Mouse (Mus musculus): Measurements from ENCODE around the gene Plin3. TPM values are rescaled to one million over a fixed set of nuclear protein-coding genes. Genes with fewer than 3 reads are reported as not detected.

Plin3 gene
- polyA plus RNA-seq, 1 experiment from 2014 or later: 33.0 TPM

DNA sequence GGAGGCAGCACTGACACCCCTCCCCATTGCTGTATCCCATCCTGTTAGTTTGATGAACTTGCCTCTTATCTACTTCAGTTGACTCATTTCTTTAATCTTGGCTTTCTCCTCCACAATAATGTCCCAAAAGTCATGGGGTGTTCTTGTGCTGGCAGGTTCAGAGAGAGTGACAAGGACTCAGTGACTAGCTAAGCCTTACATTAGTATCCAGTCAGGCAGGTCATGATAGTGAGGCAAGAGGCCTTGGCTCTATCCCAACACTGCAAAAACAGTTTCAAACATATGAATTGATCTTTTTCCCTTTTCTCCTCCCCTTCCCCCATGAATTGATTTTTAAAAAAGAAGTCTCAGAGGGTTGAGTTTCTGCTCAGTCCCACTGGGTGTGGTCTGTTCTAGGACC is 36.6 kb upstream of the Plin3 start:
- ATAC-seq (replicated peaks; ENCODE audit: insufficient number of reproducible peaks, low FRiP score, low TSS enrichment, low read depth) (no peak), DNase-seq (ENCODE audit: low spot score) (no peak)
- H3K36me3 ChIP-seq (replicated peaks; ENCODE audit: control insufficient read depth, insufficient read depth, low read depth, low read length): no peaks in the 10 kb centered on the region
- H3K9ac ChIP-seq (replicated peaks; ENCODE audit: low read length): no peak overlapping the region
- H3K4me1 ChIP-seq (ENCODE audit: control insufficient read depth, insufficient read depth, low read length): peaks cover 5% of the 10 kb centered on the region; the same call in 1 of the 2 replicates
- H3K4me3 ChIP-seq (ENCODE audit: low read depth, low read length): no peak overlapping the region
- H3K27me3 ChIP-seq (ENCODE audit: control insufficient read depth, insufficient read depth, low read length): no peaks in the 10 kb centered on the region
- no peak overlapping the region for H3K27ac ChIP-seq (replicated peaks; ENCODE audit: low read depth, low read length)
- H3K9me3 ChIP-seq (replicated peaks; ENCODE audit: control insufficient read depth, low read length): no peaks in the 10 kb centered on the region
- H3K4me2 ChIP-seq (ENCODE audit: low read depth, low read length): no peak overlapping the region

- ATAC-seq (replicated peaks; ENCODE audit: insufficient number of reproducible peaks, low FRiP score, low TSS enrichment, low read depth) (peak; percentile 41), DNase-seq (ENCODE audit: low spot score) (peak; percentile 60)
- no peaks in the 10 kb centered on the region for H3K9me3 ChIP-seq (replicated peaks; ENCODE audit: control insufficient read depth, low read length)
- H3K4me3 ChIP-seq (ENCODE audit: low read depth, low read length): peak overlapping the region; percentile 87
- peak overlapping the region; percentile 74 for H3K27ac ChIP-seq (replicated peaks; ENCODE audit: low read depth, low read length)
- peaks cover 5% of the 10 kb centered on the region; the same call in 1 of the 2 replicates for H3K4me1 ChIP-seq (ENCODE audit: control insufficient read depth, insufficient read depth, low read length)
- WGBS: 3% methylated on average over 66 of the region's 67 CpGs
- peak overlapping the region; percentile 88 for H3K4me2 ChIP-seq (ENCODE audit: low read depth, low read length)
- no peaks in the 10 kb centered on the region for H3K36me3 ChIP-seq (replicated peaks; ENCODE audit: control insufficient read depth, insufficient read depth, low read depth, low read length)
- H3K9ac ChIP-seq (replicated peaks; ENCODE audit: low read length): peak overlapping the region; percentile 90
- no peaks in the 10 kb centered on the region for H3K27me3 ChIP-seq (ENCODE audit: control insufficient read depth, insufficient read depth, low read length)
Measured at GRCm38 (mm10) chr17:56326153-56327147, 33.8 kb upstream of the Plin3 start.

DNA sequence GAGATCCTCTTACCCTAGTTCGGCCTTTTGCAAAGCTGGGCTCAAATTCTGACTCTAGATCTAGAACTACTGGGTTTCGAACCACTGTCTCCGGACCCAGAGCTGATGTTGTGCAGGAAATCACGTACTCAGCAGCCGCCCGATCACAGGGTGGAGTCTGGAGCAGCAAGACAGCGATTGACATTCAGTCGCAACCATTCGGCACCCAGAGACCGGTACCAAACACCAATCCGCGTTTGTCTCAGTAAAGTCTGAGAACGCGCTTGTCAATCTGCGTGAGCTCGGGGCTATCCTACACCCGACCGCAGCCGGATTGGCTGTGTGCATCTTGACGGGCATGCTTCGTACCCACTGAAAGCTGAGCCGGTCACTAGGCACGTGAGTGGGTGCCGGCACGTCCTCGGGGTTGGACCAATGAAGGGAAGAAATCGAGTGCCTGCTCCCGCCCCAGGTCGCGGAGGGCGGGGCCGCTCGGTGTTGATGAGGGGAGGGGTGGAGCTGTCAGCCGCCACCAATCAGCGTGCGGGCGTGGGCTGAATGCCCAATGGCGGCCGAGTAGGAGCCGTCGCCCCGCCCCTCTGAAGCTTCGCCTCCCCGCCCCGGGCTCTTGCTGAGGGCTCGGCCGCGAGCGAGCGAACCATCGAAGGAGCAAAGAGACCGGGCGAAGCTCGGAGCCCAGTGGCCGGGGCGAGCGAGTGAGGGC is 32.9 kb upstream of the Plin3 start, which contains the start of gene Kdm4b:
Gene Kdm4b (plus strand): TSS at position 613 of the 703 bp plus-strand sequence.
- peaks cover 3% of the 10 kb centered on the region; the same call in 1 of the 2 replicates for H3K36me3 ChIP-seq (replicated peaks; ENCODE audit: control insufficient read depth, insufficient read depth, low read depth, low read length)
- DNase-seq (ENCODE audit: low spot score): peak; percentile 99
- peak within 1 kb of the TSS; percentile 74 for H3K27ac ChIP-seq (replicated peaks; ENCODE audit: low read depth, low read length)
- no peaks in the 10 kb centered on the region for H3K27me3 ChIP-seq (ENCODE audit: control insufficient read depth, insufficient read depth, low read length)
- peak within 1 kb of the TSS; percentile 90 for H3K9ac ChIP-seq (replicated peaks; ENCODE audit: low read length)
- ATAC-seq (replicated peaks; ENCODE audit: insufficient number of reproducible peaks, low FRiP score, low TSS enrichment, low read depth): peak; percentile 100
- H3K4me3 ChIP-seq (ENCODE audit: low read depth, low read length): peak within 1 kb of the TSS; percentile 87
- WGBS: under 1% methylated on average over 51 of the region's 57 CpGs
- H3K9me3 ChIP-seq (replicated peaks; ENCODE audit: control insufficient read depth, low read length): no peaks in the 10 kb centered on the region
- peaks cover 5% of the 10 kb centered on the region; the same call in 1 of the 2 replicates for H3K4me1 ChIP-seq (ENCODE audit: control insufficient read depth, insufficient read depth, low read length)
- peak within 1 kb of the TSS; percentile 88 for H3K4me2 ChIP-seq (ENCODE audit: low read depth, low read length)

DNA sequence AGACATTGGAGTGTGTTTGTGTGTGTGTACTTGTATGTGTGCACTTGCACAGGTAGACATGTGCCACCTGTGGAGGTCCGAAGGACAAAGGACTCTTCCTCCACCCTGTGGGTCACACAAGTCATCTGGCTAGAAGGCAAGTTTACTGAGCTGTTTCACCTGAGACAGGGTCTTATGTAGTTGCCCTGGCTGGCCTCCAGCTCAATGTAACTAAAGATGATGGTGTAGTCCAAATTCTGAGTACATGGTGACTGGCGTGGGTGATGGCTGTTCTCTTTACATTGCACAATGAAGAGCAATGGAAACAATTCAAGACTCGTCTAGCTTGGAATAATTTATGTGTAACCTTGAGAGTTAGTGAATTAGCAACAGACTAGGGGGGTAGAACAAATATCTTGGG is 31.7 kb upstream of the Plin3 start:
- Histone ChIP-seq H3K27me3 (ENCODE audit: control insufficient read depth, insufficient read depth, low read length) (no peaks in the 10 kb centered on the region), H3K9ac (replicated peaks; ENCODE audit: low read length) (no peak overlapping the region), H3K27ac (replicated peaks; ENCODE audit: low read depth, low read length) (no peak overlapping the region), H3K4me2 (ENCODE audit: low read depth, low read length) (no peak overlapping the region), H3K9me3 (replicated peaks; ENCODE audit: control insufficient read depth, low read length) (no peaks in the 10 kb centered on the region), H3K4me1 (ENCODE audit: control insufficient read depth, insufficient read depth, low read length) (peaks cover 5% of the 10 kb centered on the region; the same call in 1 of the 2 replicates), H3K36me3 (replicated peaks; ENCODE audit: control insufficient read depth, insufficient read depth, low read depth, low read length) (peaks cover 11% of the 10 kb centered on the region), H3K4me3 (ENCODE audit: low read depth, low read length) (no peak overlapping the region)
- WGBS: 66% methylated on average over 3 of the region's 3 CpGs
- ATAC-seq (replicated peaks; ENCODE audit: insufficient number of reproducible peaks, low FRiP score, low TSS enrichment, low read depth) (no peak), DNase-seq (ENCODE audit: low spot score) (no peak)

DNA sequence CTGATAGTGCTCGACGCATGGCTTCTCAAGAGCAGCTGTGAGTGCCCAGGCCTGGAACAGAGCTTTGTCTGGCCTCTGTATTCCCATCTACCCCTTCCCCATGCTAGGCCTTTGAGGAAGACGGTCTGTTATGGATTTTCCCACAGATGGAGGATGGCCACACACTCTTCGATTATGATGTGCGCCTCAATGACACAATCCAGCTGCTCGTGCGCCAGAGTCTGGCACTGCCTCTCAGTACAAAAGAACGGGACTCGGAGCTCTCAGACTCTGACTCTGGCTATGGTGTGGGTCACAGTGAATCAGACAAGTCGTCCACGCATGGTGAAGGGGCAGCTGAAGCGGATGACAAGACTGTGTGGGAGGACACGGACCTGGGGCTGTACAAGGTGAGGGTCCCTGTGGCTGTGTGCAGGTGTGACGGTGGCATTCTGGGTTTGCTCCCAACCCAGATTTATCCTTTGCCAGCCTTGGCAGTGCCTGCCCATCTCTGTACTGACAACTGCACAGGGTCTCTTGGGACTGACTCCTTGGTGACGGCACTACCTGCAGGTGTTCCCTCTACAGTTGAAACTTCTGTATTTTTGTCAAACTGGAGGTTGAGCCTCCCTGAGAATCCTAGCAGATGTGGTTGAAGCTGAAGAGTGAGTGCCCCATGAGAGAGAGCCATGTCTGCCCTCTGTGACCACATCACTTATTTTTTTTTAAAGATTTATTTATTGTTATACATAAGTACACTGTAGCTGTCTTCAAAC is 16.7 kb upstream of the Plin3 start:
- H3K9ac ChIP-seq (replicated peaks; ENCODE audit: low read length): 0 out of 2 replicates have a peak overlapping the region, but pooled peaks have one; percentile 25
- no peak overlapping the region for H3K27ac ChIP-seq (replicated peaks; ENCODE audit: low read depth, low read length)
- DNase-seq (ENCODE audit: low spot score) (no peak), ATAC-seq (replicated peaks; ENCODE audit: insufficient number of reproducible peaks, low FRiP score, low TSS enrichment, low read depth) (no peak)
- H3K4me3 ChIP-seq (ENCODE audit: low read depth, low read length): no peak overlapping the region
- WGBS: 92% methylated on average over 15 of the region's 15 CpGs
- H3K4me1 ChIP-seq (ENCODE audit: control insufficient read depth, insufficient read depth, low read length): peaks cover 4% of the 10 kb centered on the region
- H3K9me3 ChIP-seq (replicated peaks; ENCODE audit: control insufficient read depth, low read length): no peaks in the 10 kb centered on the region
- H3K36me3 ChIP-seq (replicated peaks; ENCODE audit: control insufficient read depth, insufficient read depth, low read depth, low read length): peaks cover 19% of the 10 kb centered on the region
- H3K4me2 ChIP-seq (ENCODE audit: low read depth, low read length): no peak overlapping the region
- no peaks in the 10 kb centered on the region for H3K27me3 ChIP-seq (ENCODE audit: control insufficient read depth, insufficient read depth, low read length)

DNA sequence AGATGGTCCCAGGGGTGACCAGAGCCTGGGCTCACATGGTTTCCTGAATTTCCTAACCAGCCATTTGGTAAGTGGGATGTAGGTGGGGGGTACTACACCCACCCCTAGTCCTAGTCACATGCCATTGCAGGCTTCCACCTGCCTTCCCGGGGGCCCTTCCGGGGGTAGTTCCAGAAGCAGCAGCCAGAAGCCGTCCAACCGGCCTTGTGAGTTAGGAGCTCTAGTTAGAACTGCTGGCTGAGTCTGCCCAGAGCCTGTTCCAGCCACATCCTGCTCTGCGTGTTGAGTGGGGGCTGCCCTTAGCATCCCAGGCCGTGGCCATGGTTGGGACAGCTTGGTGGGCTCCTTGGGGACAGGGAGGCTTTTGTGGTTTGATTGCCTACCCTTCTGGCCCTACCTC is 15.4 kb upstream of the Plin3 start:
- WGBS: 83% methylated on average over 6 of the region's 6 CpGs
- H3K9ac ChIP-seq (replicated peaks; ENCODE audit: low read length): no peak overlapping the region
- H3K4me3 ChIP-seq (ENCODE audit: low read depth, low read length): no peak overlapping the region
- ATAC-seq (replicated peaks; ENCODE audit: insufficient number of reproducible peaks, low FRiP score, low TSS enrichment, low read depth) (no peak), DNase-seq (ENCODE audit: low spot score) (peak; percentile 45)
- H3K27ac ChIP-seq (replicated peaks; ENCODE audit: low read depth, low read length): no peak overlapping the region
- H3K36me3 ChIP-seq (replicated peaks; ENCODE audit: control insufficient read depth, insufficient read depth, low read depth, low read length): peaks cover 19% of the 10 kb centered on the region
- peaks cover 4% of the 10 kb centered on the region for H3K4me1 ChIP-seq (ENCODE audit: control insufficient read depth, insufficient read depth, low read length)
- H3K4me2 ChIP-seq (ENCODE audit: low read depth, low read length): no peak overlapping the region; the same call in 1 of the 2 replicates
- no peaks in the 10 kb centered on the region for H3K9me3 ChIP-seq (replicated peaks; ENCODE audit: control insufficient read depth, low read length)
- no peaks in the 10 kb centered on the region for H3K27me3 ChIP-seq (ENCODE audit: control insufficient read depth, insufficient read depth, low read length)

- peaks cover 7% of the 10 kb centered on the region for H3K4me1 ChIP-seq (ENCODE audit: control insufficient read depth, insufficient read depth, low read length)
- no peak overlapping the region for H3K27ac ChIP-seq (replicated peaks; ENCODE audit: low read depth, low read length)
- DNase-seq (ENCODE audit: low spot score) (no peak), ATAC-seq (replicated peaks; ENCODE audit: insufficient number of reproducible peaks, low FRiP score, low TSS enrichment, low read depth) (no peak)
- peaks cover 12% of the 10 kb centered on the region for H3K36me3 ChIP-seq (replicated peaks; ENCODE audit: control insufficient read depth, insufficient read depth, low read depth, low read length)
- H3K4me2 ChIP-seq (ENCODE audit: low read depth, low read length): peak overlapping the region; percentile 92; the same call in 1 of the 2 replicates
- 73% methylated on average over 8 of the region's 8 CpGs for WGBS
- H3K9ac ChIP-seq (replicated peaks; ENCODE audit: low read length): peak overlapping the region; percentile 81
- no peaks in the 10 kb centered on the region for H3K9me3 ChIP-seq (replicated peaks; ENCODE audit: control insufficient read depth, low read length)
- H3K27me3 ChIP-seq (ENCODE audit: control insufficient read depth, insufficient read depth, low read length): no peaks in the 10 kb centered on the region
- H3K4me3 ChIP-seq (ENCODE audit: low read depth, low read length): peak overlapping the region; percentile 79
Measured at GRCm38 (mm10) chr17:56305826-56306225, 13.2 kb upstream of the Plin3 start.
